Mouse (Mus musculus): ENCODE measurements around the gene Serpina9. TPM values are rescaled to one million over a fixed set of nuclear protein-coding genes. Genes with fewer than 3 reads are reported as not detected.

Gene Serpina9
- total RNA-seq, 1 experiment from 2014 or later = not detected

GRCm38 (mm10) chr12:103995292-103996072 lies 18.1 kb downstream of the Serpina9 start:
- 0 out of 2 replicates have a peak, but pooled peaks have one; percentile 34 for ATAC-seq (replicated peaks; ENCODE audit: insufficient number of reproducible peaks, low FRiP score, low TSS enrichment, poor library complexity, severe bottlenecking)

DNA sequence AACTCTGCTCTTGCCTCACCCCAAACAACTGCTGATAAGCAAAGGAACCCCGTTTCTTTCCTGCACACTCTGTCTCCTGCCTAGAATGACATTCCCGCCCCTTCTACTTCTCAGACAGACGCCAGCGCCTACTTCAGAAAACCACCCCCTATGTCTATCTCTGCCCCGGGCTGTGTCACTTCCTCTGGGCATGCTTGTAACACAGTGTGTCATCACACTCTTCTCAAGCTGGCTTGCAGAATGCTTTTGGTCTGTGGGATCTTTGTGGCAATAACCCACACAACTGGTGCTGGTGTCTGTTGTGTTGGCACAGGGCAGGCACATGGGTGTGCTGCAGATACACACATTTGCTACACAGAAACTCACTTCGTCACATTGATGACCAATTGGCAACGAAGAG lies 20.6 kb downstream of the Serpina9 start:
- ATAC-seq (replicated peaks; ENCODE audit: insufficient number of reproducible peaks, low FRiP score, low TSS enrichment, poor library complexity, severe bottlenecking) = no peak

- ATAC-seq (replicated peaks; ENCODE audit: insufficient number of reproducible peaks, low FRiP score, low TSS enrichment, poor library complexity, severe bottlenecking) = no peak
These were observed 23.7 kb downstream of the Serpina9 start, which contains the start of gene Serpina11 for GRCm38 (mm10) chr12:103989857-103990256. Gene Serpina11 (minus strand): TSS chr12:103989957.

GRCm38 (mm10) chr12:103989514-103989767 lies 24.1 kb downstream of the Serpina9 start:
- ATAC-seq (replicated peaks; ENCODE audit: insufficient number of reproducible peaks, low FRiP score, low TSS enrichment, poor library complexity, severe bottlenecking) = no peak

- no peak for ATAC-seq (replicated peaks; ENCODE audit: insufficient number of reproducible peaks, low FRiP score, low TSS enrichment, poor library complexity, severe bottlenecking)
These were observed 24.6 kb downstream of the Serpina9 start for GRCm38 (mm10) chr12:103988754-103989513.

DNA sequence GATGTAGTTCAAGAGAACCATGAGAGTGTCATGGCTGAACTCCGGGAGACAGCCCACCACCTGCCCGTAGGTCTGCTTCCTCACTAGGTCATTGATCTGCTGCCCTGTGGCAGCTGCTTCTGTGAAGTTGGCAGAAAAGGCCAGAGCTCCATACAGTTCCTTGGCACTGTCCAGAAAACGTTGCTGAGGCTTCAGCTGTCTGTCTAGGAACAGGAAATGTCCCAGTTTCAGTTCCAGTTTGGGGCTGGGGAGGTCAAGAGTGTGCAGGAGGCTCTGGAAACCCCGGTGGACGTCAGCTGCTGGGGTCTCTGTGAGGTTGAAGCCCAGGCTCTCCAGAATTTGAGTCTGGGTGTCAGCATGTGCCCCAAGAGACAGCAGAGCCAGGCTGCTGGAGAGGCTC lies 27.7 kb downstream of the Serpina9 start:
- ATAC-seq (replicated peaks; ENCODE audit: insufficient number of reproducible peaks, low FRiP score, low TSS enrichment, poor library complexity, severe bottlenecking) = no peak

- no peak for ATAC-seq (replicated peaks; ENCODE audit: insufficient number of reproducible peaks, low FRiP score, low TSS enrichment, poor library complexity, severe bottlenecking)
These were observed 28.6 kb downstream of the Serpina9 start for GRCm38 (mm10) chr12:103984935-103985334.

DNA sequence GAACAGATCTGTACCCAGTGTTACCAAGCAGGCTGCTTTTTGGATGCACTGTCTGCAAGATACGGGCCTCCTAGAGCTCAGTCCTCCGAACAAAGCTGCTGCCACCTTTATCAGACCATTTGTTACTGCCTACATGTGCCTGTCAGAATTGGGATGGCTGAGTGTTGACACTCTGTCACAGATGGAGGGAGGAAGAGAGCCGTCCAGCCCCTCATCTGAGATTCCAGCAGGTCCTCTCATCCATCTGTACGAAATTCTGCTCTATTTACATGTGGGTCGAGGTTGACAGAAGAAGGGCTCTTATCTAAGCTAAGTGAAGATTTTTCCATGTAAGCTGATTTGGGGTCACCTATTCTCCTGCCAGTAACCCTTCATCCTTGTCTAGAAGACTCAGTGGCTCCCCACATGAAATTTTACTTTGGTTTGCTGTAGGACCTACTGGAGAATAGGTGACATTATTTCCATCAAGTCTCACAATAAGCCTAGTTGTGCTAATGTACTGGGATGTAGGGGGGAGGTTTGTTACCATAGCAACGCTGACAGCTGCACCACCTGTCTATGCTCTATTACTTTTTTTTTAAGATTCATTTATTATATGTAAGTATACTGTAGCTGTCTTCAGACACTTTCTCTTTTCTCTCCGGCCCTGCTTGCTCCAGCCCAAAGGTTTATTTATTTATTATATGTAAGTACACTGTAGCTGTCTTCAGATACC lies 31.8 kb downstream of the Serpina9 start:
- no peak for ATAC-seq (replicated peaks; ENCODE audit: insufficient number of reproducible peaks, low FRiP score, low TSS enrichment, poor library complexity, severe bottlenecking)

DNA sequence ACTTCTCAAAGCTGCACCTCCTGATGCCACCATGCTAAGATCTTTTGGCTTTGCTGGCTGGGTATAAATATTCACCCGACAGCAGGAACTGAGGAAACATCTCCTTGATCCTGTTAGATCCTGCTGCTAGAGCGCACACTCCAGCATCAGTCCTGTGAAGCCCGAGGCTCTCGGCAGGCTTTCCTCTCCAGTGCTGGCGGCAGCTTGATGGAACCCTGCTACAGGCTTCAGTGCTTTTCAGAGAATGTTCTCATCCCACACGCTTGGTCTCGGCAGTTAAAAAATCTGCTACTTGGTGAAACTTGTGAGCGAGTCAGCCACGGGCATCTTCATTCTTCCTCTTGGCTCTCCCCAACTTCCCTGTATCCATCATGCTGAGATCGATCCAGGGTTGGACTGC lies 35.3 kb downstream of the Serpina9 start:
- ATAC-seq (replicated peaks; ENCODE audit: insufficient number of reproducible peaks, low FRiP score, low TSS enrichment, poor library complexity, severe bottlenecking) = no peak

- ATAC-seq (replicated peaks; ENCODE audit: insufficient number of reproducible peaks, low FRiP score, low TSS enrichment, poor library complexity, severe bottlenecking) = no peak
These were observed 35.7 kb downstream of the Serpina9 start for GRCm38 (mm10) chr12:103977846-103978245.

- ATAC-seq (replicated peaks; ENCODE audit: insufficient number of reproducible peaks, low FRiP score, low TSS enrichment, poor library complexity, severe bottlenecking) = no peak
These were observed 36.5 kb downstream of the Serpina9 start for GRCm38 (mm10) chr12:103977060-103977459.

DNA sequence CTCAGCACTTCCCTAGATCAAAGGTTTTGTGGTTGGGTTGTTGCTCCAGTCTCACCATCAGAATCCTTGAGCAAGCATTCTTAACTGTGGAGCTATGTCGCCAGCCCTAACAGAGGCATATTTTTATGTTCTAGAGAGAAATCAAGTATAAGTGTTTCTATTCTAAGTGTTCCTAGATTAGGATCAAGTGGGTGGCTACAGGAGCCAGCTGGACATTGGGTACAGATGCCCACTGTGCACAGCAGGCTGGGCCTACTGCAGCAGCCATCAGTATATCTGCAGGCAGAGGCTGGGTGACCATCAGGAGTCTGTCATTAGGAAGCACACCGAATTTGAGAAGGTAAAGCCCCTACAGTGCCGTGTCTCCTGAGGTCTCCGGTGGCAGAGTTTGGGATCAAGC lies 42.5 kb downstream of the Serpina9 start:
- no peak for ATAC-seq (replicated peaks; ENCODE audit: insufficient number of reproducible peaks, low FRiP score, low TSS enrichment, poor library complexity, severe bottlenecking)

DNA sequence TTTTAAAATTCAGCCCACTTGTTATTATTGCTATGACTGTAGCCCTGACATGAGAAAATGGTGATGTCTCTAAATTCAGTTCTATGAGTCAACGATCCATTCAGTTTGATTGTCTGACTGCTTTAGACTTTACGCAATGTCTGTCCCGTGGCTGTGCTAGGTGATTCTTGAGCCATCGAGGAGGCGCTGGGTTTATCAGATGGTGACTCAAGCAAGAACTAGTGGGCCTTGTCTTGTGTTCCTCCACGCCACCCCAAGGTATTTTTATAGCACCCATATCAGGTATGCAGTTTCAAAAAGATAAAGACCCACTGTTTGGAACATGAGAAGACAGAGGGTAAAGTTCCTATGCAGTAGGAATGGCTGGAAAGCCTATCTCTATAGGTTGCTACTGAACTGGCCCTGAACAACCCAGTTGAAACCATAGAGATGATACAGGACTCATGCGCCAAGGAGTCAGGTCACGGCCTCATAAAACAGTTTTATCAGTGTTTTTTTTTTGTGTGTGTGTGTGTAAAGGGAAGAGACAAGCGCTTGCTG lies 43.9 kb downstream of the Serpina9 start:
- no peak for ATAC-seq (replicated peaks; ENCODE audit: insufficient number of reproducible peaks, low FRiP score, low TSS enrichment, poor library complexity, severe bottlenecking)

- no peak for ATAC-seq (replicated peaks; ENCODE audit: insufficient number of reproducible peaks, low FRiP score, low TSS enrichment, poor library complexity, severe bottlenecking)
These were observed 46.8 kb downstream of the Serpina9 start for GRCm38 (mm10) chr12:103966761-103967160.

DNA sequence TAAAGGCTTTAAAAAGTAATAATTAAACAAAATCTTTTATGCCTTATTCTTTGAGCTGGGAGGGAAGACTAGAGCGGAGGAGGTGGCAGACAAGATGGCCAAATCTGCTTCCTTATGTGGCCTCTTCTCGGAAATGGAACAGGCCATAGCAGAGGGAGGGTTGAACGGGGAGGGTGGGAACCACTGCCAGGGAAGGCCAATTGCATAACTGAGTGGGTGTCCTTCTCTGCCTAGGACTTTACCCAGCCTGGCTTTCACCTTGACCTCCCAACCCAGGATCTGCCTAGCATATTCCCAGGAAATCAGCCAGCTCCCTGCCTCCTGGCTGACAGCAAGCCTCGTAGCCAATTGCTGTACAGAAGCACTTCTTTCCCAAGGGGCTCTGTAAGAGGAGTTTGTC lies 50.3 kb downstream of the Serpina9 start:
- no peak for ATAC-seq (replicated peaks; ENCODE audit: insufficient number of reproducible peaks, low FRiP score, low TSS enrichment, poor library complexity, severe bottlenecking)

- no peak for ATAC-seq (replicated peaks; ENCODE audit: insufficient number of reproducible peaks, low FRiP score, low TSS enrichment, poor library complexity, severe bottlenecking)
These were observed 50.7 kb downstream of the Serpina9 start for GRCm38 (mm10) chr12:103962860-103963259.

DNA sequence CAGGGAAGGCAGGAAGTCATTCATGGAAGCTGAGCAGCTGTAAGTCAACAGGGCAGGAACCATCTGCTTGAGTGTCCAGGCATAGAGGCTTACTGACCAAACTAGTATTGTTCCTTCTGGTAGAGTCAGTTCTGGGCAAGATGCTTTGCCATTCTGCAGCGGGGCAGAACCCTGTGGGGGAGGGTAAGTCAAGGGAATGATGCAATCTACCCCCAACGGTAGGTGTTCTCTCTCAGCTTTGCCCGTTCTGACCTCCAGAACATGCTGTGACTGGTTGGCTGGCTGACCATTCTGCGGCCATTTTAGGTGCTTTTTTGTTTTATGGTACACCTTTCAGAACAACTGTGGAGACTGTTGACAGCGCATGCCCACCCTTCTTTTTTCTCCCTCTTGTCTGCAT lies 51.2 kb downstream of the Serpina9 start:
- ATAC-seq (replicated peaks; ENCODE audit: insufficient number of reproducible peaks, low FRiP score, low TSS enrichment, poor library complexity, severe bottlenecking) = no peak

DNA sequence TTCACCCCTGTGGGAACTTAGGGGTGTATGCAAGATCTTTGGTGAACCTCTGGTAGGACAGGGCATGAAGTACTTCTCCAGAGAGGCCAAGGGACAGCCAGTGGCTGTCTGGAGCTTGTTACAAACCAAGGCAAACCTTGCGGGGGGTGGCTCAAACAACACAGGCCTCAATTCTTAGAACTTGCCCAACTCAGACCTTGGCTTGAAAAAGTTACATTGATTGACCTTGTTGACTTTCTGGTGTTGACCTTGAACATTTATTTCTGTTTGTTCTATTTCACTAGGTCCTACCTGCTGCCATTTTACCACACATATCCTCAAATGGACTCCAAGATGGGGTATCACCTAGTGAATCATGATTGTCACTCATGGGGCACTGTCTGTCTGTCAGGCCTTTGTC lies 51.8 kb downstream of the Serpina9 start:
- no peak for ATAC-seq (replicated peaks; ENCODE audit: insufficient number of reproducible peaks, low FRiP score, low TSS enrichment, poor library complexity, severe bottlenecking)

- no peak for ATAC-seq (replicated peaks; ENCODE audit: insufficient number of reproducible peaks, low FRiP score, low TSS enrichment, poor library complexity, severe bottlenecking)
These were observed 54.8 kb downstream of the Serpina9 start, which contains the start of gene Serpina1e for GRCm38 (mm10) chr12:103958798-103959197. Gene Serpina1e (minus strand): TSS chr12:103958975.

Data from monocyte, adult 5-6 weeks (primary cell).